Mouse (Mus musculus) embryonic facial prominence, embryonic 10.5 days (tissue): ENCODE measurements around the gene Aqp7. TPM values are rescaled to one million over a fixed set of nuclear protein-coding genes. Genes with fewer than 3 reads are reported as not detected.
A peak's percentile ranks its signal among the peaks of the same experiment; 100 is the strongest.

Experiments used
- microRNA-seq: library from miRNA; unstranded; fragments of <30 nt; microRNA quantifications from one replicate; pipeline ENCODE4, GENCODE M21; 2017
- polyA plus RNA-seq: library from polyadenylated mRNA; unstranded; fragments of >200 nt; fragmentation: Nextera tagmentation; extraction: Ambion mirVana; gene quantifications from 2 replicates; pipeline ENCODE4 v1.2.1, GENCODE M21; 2016

The Aqp7 gene
- polyA plus RNA-seq, 1 experiment from 2014 or later = not detected

Small RNA genes lying within 50 kb of the gene (microRNA-seq; reads per million reads assigned to microRNA genes)
- 3.4 reads per million, percentile 4 among the genes with 10 or more reads in this experiment for gene Mir3094

Other genes with a start within 250 kb of the Aqp7 start
- 23.8 and 24.7 TPM in 2 replicates for gene B4galt1, start 194.1 kb downstream of the Aqp7 start, polyA plus RNA-seq
- gene Spink4, start 128.1 kb downstream of the Aqp7 start, polyA plus RNA-seq = not detected in 2 replicates
- gene Bag1, start 99.8 kb downstream of the Aqp7 start, polyA plus RNA-seq = 210 and 219 TPM in 2 replicates
- gene Chmp5, start 99.7 kb downstream of the Aqp7 start, polyA plus RNA-seq = 91.0 and 93.4 TPM in 2 replicates
- gene Nfx1, start 77.2 kb downstream of the Aqp7 start, polyA plus RNA-seq = 101 and 103 TPM in 2 replicates
- gene Aqp3, start 50.0 kb upstream of the Aqp7 start, polyA plus RNA-seq = 2.9 and 4.5 TPM in 2 replicates
- 34.5 and 36.8 TPM in 2 replicates for gene Nol6, start 76.3 kb upstream of the Aqp7 start, polyA plus RNA-seq
- 95.7 and 96.7 TPM in 2 replicates for gene Ube2r2, start 87.6 kb upstream of the Aqp7 start, polyA plus RNA-seq
- gene Ubap2, start 227.0 kb upstream of the Aqp7 start, polyA plus RNA-seq = 95.7 and 101 TPM in 2 replicates